Mouse (Mus musculus): ENCODE results near the gene Htt.

- TF ChIP-seq CTCF (IDR thresholded peaks at IDR 0.05; ENCODE audit: low read depth), result no peak
- TF ChIP-seq EP300 (IDR thresholded peaks at IDR 0.05; ENCODE audit: low read depth), result no peak
Measured at GRCm38 (mm10) chr5:34924519-34924918, 163.0 kb downstream of the Htt start.

Measured in heart, postnatal 0 days (tissue).